Mouse (Mus musculus): ENCODE data around the gene Me1. TPM values are rescaled to one million over a fixed set of nuclear protein-coding genes. Genes with fewer than 3 reads are reported as not detected.

Me1 gene
- polyA plus RNA-seq, 1 experiment from 2014 or later, result 21.7 TPM

GRCm38 (mm10) chr9:86658347-86658746 lies 37.4 kb downstream of the Me1 start:
- no peaks in the 10 kb centered on the region for H3K9me3 ChIP-seq (replicated peaks; ENCODE audit: low read length)
- H3K36me3 ChIP-seq (ENCODE audit: insufficient read depth, low read length), result no peaks in the 10 kb centered on the region
- 61% methylated on average over 4 of the region's 4 CpGs for WGBS
- no peak overlapping the region for H3K4me3 ChIP-seq (replicated peaks; ENCODE audit: low read depth, low read length)
- H3K27me3 ChIP-seq (ENCODE audit: insufficient read depth, low read length), result no peaks in the 10 kb centered on the region
- no peak for ATAC-seq (replicated peaks; ENCODE audit: low FRiP score, low read depth)
- DNase-seq (ENCODE audit: low spot score), result no peak
- H3K27ac ChIP-seq, result no peak overlapping the region
- no peak overlapping the region for H3K4me2 ChIP-seq (ENCODE audit: low read length)
- no peak for TF ChIP-seq CTCF (IDR thresholded peaks at IDR 0.05; ENCODE audit: low read depth)
- H3K4me1 ChIP-seq (replicated peaks; ENCODE audit: insufficient read depth, low read length), result no peaks in the 10 kb centered on the region
- H3K9ac ChIP-seq (ENCODE audit: low read depth, low read length), result no peak overlapping the region

DNA sequence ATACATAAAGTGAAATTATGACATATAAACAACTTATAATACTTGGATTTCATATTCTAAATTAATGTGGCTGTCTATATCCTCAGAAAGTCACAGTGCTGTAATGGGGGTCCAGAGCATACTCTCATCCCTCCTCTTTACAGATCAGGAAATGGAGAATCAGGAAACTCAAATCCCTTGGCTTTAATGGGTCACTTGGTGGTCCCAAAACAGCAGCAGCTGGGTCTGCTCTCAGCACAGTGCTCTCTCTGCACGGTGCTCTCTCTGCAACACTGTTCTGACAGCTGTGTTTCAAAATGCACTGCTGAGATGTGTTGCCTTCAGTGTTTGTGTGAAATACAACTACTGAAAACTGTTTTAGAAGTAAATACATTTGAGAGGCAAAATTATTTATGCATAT lies 43.6 kb downstream of the Me1 start:
- DNase-seq (ENCODE audit: low spot score), result no peak
- WGBS, result 43% methylated on average over 1 of the region's 1 CpGs

GRCm38 (mm10) chr9:86651254-86651653 lies 44.5 kb downstream of the Me1 start:
- Histone ChIP-seq H3K4me2 (ENCODE audit: low read length) (no peak overlapping the region), H3K4me3 (replicated peaks; ENCODE audit: low read depth, low read length) (no peak overlapping the region), H3K27me3 (ENCODE audit: insufficient read depth, low read length) (no peaks in the 10 kb centered on the region), H3K27ac (no peak overlapping the region), H3K9me3 (replicated peaks; ENCODE audit: low read length) (no peaks in the 10 kb centered on the region), H3K4me1 (replicated peaks; ENCODE audit: insufficient read depth, low read length) (no peaks in the 10 kb centered on the region), H3K36me3 (ENCODE audit: insufficient read depth, low read length) (no peaks in the 10 kb centered on the region), H3K9ac (ENCODE audit: low read depth, low read length) (no peak overlapping the region)
- 63% methylated on average over 3 of the region's 3 CpGs for WGBS
- no peak for TF ChIP-seq CTCF (IDR thresholded peaks at IDR 0.05; ENCODE audit: low read depth)
- ATAC-seq (replicated peaks; ENCODE audit: low FRiP score, low read depth) (no peak), DNase-seq (ENCODE audit: low spot score) (no peak)

More for the DNA sequence above, 43.6 kb downstream of the Me1 start:
- Histone ChIP-seq H3K4me3 (replicated peaks; ENCODE audit: low read depth, low read length) (no peak overlapping the region), H3K4me1 (replicated peaks; ENCODE audit: insufficient read depth, low read length) (no peaks in the 10 kb centered on the region), H3K27ac (no peak overlapping the region), H3K9ac (ENCODE audit: low read depth, low read length) (no peak overlapping the region), H3K4me2 (ENCODE audit: low read length) (no peak overlapping the region), H3K27me3 (ENCODE audit: insufficient read depth, low read length) (no peaks in the 10 kb centered on the region), H3K36me3 (ENCODE audit: insufficient read depth, low read length) (no peaks in the 10 kb centered on the region), H3K9me3 (replicated peaks; ENCODE audit: low read length) (no peaks in the 10 kb centered on the region)
- TF ChIP-seq CTCF (IDR thresholded peaks at IDR 0.05; ENCODE audit: low read depth), result no peak
- no peak for ATAC-seq (replicated peaks; ENCODE audit: low FRiP score, low read depth)

DNA sequence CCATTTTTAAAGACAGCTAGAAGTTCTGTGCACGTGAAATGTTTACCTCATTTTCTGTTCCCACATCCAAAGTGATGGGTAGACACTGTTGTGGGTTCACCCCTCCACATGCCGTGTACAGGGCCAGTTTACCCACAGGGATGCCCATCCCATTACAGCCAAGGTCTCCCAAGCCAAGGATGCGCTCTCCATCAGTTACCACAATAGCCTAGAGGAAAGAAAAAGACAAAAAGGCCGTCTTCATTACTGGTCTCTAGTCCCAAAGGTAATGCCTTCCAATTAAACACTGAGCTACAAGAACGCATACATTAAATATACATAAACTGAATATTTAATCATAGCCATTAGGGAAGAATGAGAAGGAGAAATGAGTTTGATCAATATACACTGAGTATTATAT lies 44.9 kb downstream of the Me1 start:
- no peaks in the 10 kb centered on the region for H3K4me1 ChIP-seq (replicated peaks; ENCODE audit: insufficient read depth, low read length)
- H3K27ac ChIP-seq, result no peak overlapping the region
- H3K9ac ChIP-seq (ENCODE audit: low read depth, low read length), result no peak overlapping the region
- no peaks in the 10 kb centered on the region for H3K36me3 ChIP-seq (ENCODE audit: insufficient read depth, low read length)
- no peak for TF ChIP-seq CTCF (IDR thresholded peaks at IDR 0.05; ENCODE audit: low read depth)
- WGBS, result 90% methylated on average over 5 of the region's 5 CpGs
- H3K4me2 ChIP-seq (ENCODE audit: low read length), result no peak overlapping the region
- H3K4me3 ChIP-seq (replicated peaks; ENCODE audit: low read depth, low read length), result no peak overlapping the region
- no peaks in the 10 kb centered on the region for H3K9me3 ChIP-seq (replicated peaks; ENCODE audit: low read length)
- H3K27me3 ChIP-seq (ENCODE audit: insufficient read depth, low read length), result no peaks in the 10 kb centered on the region
- DNase-seq (ENCODE audit: low spot score) (no peak), ATAC-seq (replicated peaks; ENCODE audit: low FRiP score, low read depth) (no peak)

DNA sequence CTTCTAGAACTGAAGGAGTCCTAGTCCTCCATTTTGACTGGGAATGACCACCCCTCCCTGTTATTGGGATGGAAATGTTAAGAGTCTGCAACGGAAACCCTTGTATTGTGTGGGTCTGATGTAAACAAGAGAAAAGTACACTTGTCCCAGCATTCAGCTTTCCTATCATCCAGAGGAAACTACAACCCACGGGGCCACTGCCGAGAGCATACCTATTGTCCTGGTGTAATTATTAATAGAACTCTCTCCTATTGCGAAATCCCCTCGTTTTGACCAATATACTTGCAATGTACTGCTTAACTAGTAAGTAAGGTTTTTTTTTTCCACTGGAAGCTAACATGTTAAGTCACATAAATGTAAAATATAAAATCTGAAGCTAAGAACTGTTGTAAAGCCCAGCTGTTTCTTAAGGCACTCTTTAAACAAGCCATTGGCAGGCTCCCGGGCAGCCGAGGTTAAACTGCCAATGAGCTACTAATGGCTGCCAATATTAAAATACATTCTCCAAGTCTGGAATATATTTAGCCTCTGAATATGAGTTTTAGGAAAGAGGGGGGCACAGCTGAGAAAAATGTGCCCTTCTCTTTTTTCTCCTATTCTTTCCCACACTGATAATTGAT lies 47.7 kb downstream of the Me1 start:
- Histone ChIP-seq H3K9me3 (replicated peaks; ENCODE audit: low read length) (no peaks in the 10 kb centered on the region), H3K9ac (ENCODE audit: low read depth, low read length) (no peak overlapping the region), H3K4me2 (ENCODE audit: low read length) (no peak overlapping the region), H3K4me3 (replicated peaks; ENCODE audit: low read depth, low read length) (no peak overlapping the region), H3K4me1 (replicated peaks; ENCODE audit: insufficient read depth, low read length) (no peaks in the 10 kb centered on the region), H3K36me3 (ENCODE audit: insufficient read depth, low read length) (no peaks in the 10 kb centered on the region), H3K27me3 (ENCODE audit: insufficient read depth, low read length) (no peaks in the 10 kb centered on the region), H3K27ac (no peak overlapping the region)
- no peak for TF ChIP-seq CTCF (IDR thresholded peaks at IDR 0.05; ENCODE audit: low read depth)
- whole genome bisulfite sequencing, result 57% methylated on average over 7 of the region's 7 CpGs
- ATAC-seq (replicated peaks; ENCODE audit: low FRiP score, low read depth) (no peak), DNase-seq (ENCODE audit: low spot score) (peak; percentile 25)

DNA sequence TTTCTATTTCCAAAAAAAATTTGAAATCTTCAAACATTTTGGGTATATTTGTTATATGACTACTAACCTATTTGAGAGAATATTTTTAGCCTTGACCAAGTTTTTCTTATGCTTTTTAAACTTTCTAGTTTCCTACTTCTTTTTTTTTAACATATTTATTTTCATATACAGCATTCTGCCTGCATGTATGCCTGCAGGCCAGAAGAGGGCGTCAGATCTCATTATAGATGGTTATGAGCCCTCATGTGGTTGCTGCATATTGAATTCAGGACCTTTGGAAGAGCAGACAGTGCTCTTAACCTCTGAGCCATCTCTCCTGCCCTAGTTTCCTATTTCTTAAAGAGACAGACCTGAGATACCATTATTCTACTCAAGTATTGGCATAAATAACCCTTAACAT lies 48.9 kb downstream of the Me1 start:
- no peak overlapping the region for H3K9ac ChIP-seq (ENCODE audit: low read depth, low read length)
- peak; percentile 51 for TF ChIP-seq CTCF (IDR thresholded peaks at IDR 0.05; ENCODE audit: low read depth)
- H3K9me3 ChIP-seq (replicated peaks; ENCODE audit: low read length), result no peaks in the 10 kb centered on the region
- H3K36me3 ChIP-seq (ENCODE audit: insufficient read depth, low read length), result no peaks in the 10 kb centered on the region
- no peak for DNase-seq (ENCODE audit: low spot score)
- ATAC-seq (replicated peaks; ENCODE audit: low FRiP score, low read depth), result no peak
- WGBS, result 5% methylated on average over 1 of the region's 1 CpGs
- no peak overlapping the region for H3K4me3 ChIP-seq (replicated peaks; ENCODE audit: low read depth, low read length)
- H3K4me1 ChIP-seq (replicated peaks; ENCODE audit: insufficient read depth, low read length), result no peaks in the 10 kb centered on the region
- H3K27ac ChIP-seq, result no peak overlapping the region
- no peak overlapping the region for H3K4me2 ChIP-seq (ENCODE audit: low read length)
- H3K27me3 ChIP-seq (ENCODE audit: insufficient read depth, low read length), result no peaks in the 10 kb centered on the region

- Histone ChIP-seq H3K9me3 (replicated peaks; ENCODE audit: low read length) (no peaks in the 10 kb centered on the region), H3K27me3 (ENCODE audit: insufficient read depth, low read length) (no peaks in the 10 kb centered on the region), H3K9ac (ENCODE audit: low read depth, low read length) (no peak overlapping the region), H3K4me3 (replicated peaks; ENCODE audit: low read depth, low read length) (no peak overlapping the region), H3K27ac (no peak overlapping the region), H3K4me1 (replicated peaks; ENCODE audit: insufficient read depth, low read length) (no peaks in the 10 kb centered on the region), H3K36me3 (ENCODE audit: insufficient read depth, low read length) (no peaks in the 10 kb centered on the region), H3K4me2 (ENCODE audit: low read length) (no peak overlapping the region)
- 93% methylated on average over 4 of the region's 4 CpGs for WGBS
- TF ChIP-seq CTCF (IDR thresholded peaks at IDR 0.05; ENCODE audit: low read depth), result no peak
- DNase-seq (ENCODE audit: low spot score), result no peak
- ATAC-seq (replicated peaks; ENCODE audit: low FRiP score, low read depth), result no peak
Observed at GRCm38 (mm10) chr9:86643497-86643896, 52.3 kb downstream of the Me1 start.
